ENCODE assay signal across 17 mouse cellular contexts in genomic region chr11:118488907-118489270, GRCm38 (mm10). TPM values are rescaled to one million over a fixed set of nuclear protein-coding genes. Genes with fewer than 3 reads are reported as not detected.
A peak's percentile ranks its signal among the peaks of the same experiment; 100 is the strongest.
DNase-seq lines count a peak whose midpoint lies in the region; ATAC-seq and TF ChIP-seq lines count a peak whose summit lies in the region.
"Had no signal": no experiment of that assay in that cellular context is flagged by ENCODE, and none has a peak within 500 bp of the region (broad histone marks: within the 10 kb centered on the region; RNA-seq: fewer than 3 reads in every experiment).

No protein-coding gene starts in this region.

- H3K4me3 ChIP-seq in forebrain, postnatal 0 days (ENCODE audit: low read depth, low read length), result no peak overlapping the region
- H3K4me3 ChIP-seq in forebrain, embryonic 12.5 days (replicated peaks), result no peak overlapping the region
- H3K4me3 ChIP-seq in midbrain, embryonic 14.5 days (replicated peaks; ENCODE audit: low read depth, low read length), result no peak overlapping the region
- no peak overlapping the region for H3K4me3 ChIP-seq in midbrain, embryonic 10.5 days
- no peak overlapping the region for H3K4me3 ChIP-seq in limb, embryonic 12.5 days (replicated peaks)
- H3K4me3 ChIP-seq: embryonic facial prominence, embryonic 15.5 days; heart, embryonic 13.5 days had no signal

- H3K4me2 ChIP-seq in forebrain, postnatal 0 days (ENCODE audit: low read depth), result no peak overlapping the region
- no peak overlapping the region for H3K4me2 ChIP-seq in forebrain, embryonic 12.5 days
- H3K4me2 ChIP-seq in midbrain, embryonic 14.5 days (ENCODE audit: low read length), result no peak overlapping the region
- 0 out of 2 replicates have a peak overlapping the region, but pooled peaks have one; percentile 8 for H3K4me2 ChIP-seq in limb, embryonic 12.5 days
- H3K4me2 ChIP-seq: embryonic facial prominence, embryonic 15.5 days; heart, embryonic 13.5 days had no signal

- no peak overlapping the region for H3K27ac ChIP-seq in forebrain, postnatal 0 days (ENCODE audit: low read depth, low read length)
- no peak overlapping the region for H3K27ac ChIP-seq in forebrain, embryonic 12.5 days
- peak overlapping the region; percentile 64 for H3K27ac ChIP-seq in midbrain, embryonic 14.5 days (replicated peaks; ENCODE audit: low read depth, low read length)
- no peak overlapping the region for H3K27ac ChIP-seq in midbrain, embryonic 10.5 days (replicated peaks)
- peak overlapping the region; percentile 41; the same call in 1 of the 2 replicates for H3K27ac ChIP-seq in limb, embryonic 12.5 days
- H3K27ac ChIP-seq: embryonic facial prominence, embryonic 15.5 days; heart, embryonic 13.5 days; stomach, postnatal 0 days had no signal

- no peaks in the 10 kb centered on the region for H3K4me1 ChIP-seq in forebrain, postnatal 0 days (ENCODE audit: insufficient read depth)
- peaks cover 15% of the 10 kb centered on the region for H3K4me1 ChIP-seq in forebrain, embryonic 12.5 days
- peaks cover 25% of the 10 kb centered on the region for H3K4me1 ChIP-seq in midbrain, embryonic 14.5 days (ENCODE audit: control insufficient read depth, insufficient read depth, low read length)
- H3K4me1 ChIP-seq in midbrain, embryonic 10.5 days, result peaks cover 27% of the 10 kb centered on the region
- peaks cover 29% of the 10 kb centered on the region for H3K4me1 ChIP-seq in limb, embryonic 12.5 days (replicated peaks)

- peaks cover 7% of the 10 kb centered on the region; the same call in 1 of the 2 replicates for H3K36me3 ChIP-seq in forebrain, postnatal 0 days (ENCODE audit: insufficient read depth)
- H3K36me3 ChIP-seq in forebrain, embryonic 12.5 days (replicated peaks), result peaks cover 12% of the 10 kb centered on the region
- peaks cover 10% of the 10 kb centered on the region; the same call in 1 of the 2 replicates for H3K36me3 ChIP-seq in midbrain, embryonic 14.5 days (ENCODE audit: control insufficient read depth, insufficient read depth, low read length)
- H3K36me3 ChIP-seq in midbrain, embryonic 10.5 days, result peaks cover 35% of the 10 kb centered on the region
- peaks cover 36% of the 10 kb centered on the region for H3K36me3 ChIP-seq in limb, embryonic 12.5 days

- ATAC-seq in forebrain, postnatal 0 days, result peak; percentile 25; the same call in 1 of the 2 replicates
- no peak for ATAC-seq in forebrain, embryonic 12.5 days (ENCODE audit: low FRiP score)
- no peak for ATAC-seq in midbrain, embryonic 14.5 days (ENCODE audit: low FRiP score, low TSS enrichment)
- no peak for ATAC-seq in limb, embryonic 12.5 days (ENCODE audit: insufficient number of reproducible peaks, insufficient read depth, low FRiP score, low TSS enrichment, low read depth)
- ATAC-seq: intestine, postnatal 0 days; liver, postnatal 0 days had no signal

- WGBS in forebrain, postnatal 0 days, result 64% methylated on average over 12 of the region's 12 CpGs
- 77% methylated on average over 12 of the region's 12 CpGs for WGBS in forebrain, embryonic 12.5 days
- 51% methylated on average over 12 of the region's 12 CpGs for WGBS in midbrain, embryonic 14.5 days
- 88% methylated on average over 12 of the region's 12 CpGs for WGBS in midbrain, embryonic 10.5 days
- WGBS in limb, embryonic 12.5 days, result 46% methylated on average over 12 of the region's 12 CpGs

- no peak for DNase-seq in forebrain, postnatal 0 days
- peak; percentile 59 for DNase-seq in midbrain, embryonic 14.5 days
- no peak for DNase-seq in midbrain, embryonic 10.5 days (ENCODE audit: low spot score)
- no peak for DNase-seq in lung, postnatal 25 days (ENCODE audit: low spot score)
- DNase-seq in embryo, embryonic 10 days (ENCODE audit: low spot score), result no peak
- DNase-seq: adrenal gland, postnatal 14 days; heart, postnatal 4 days; liver; liver, postnatal 0 days; lung, postnatal 14 days; thymus, postnatal 25 days had no signal

- TF ChIP-seq CTCF in forebrain, postnatal 0 days (IDR thresholded peaks at IDR 0.05; ENCODE audit: low read depth), result no peak

- H3K9ac ChIP-seq in forebrain, postnatal 0 days, result no peak overlapping the region
- no peak overlapping the region for H3K9ac ChIP-seq in forebrain, embryonic 12.5 days
- no peak overlapping the region for H3K9ac ChIP-seq in midbrain, embryonic 14.5 days (replicated peaks; ENCODE audit: low read length)
- no peak overlapping the region for H3K9ac ChIP-seq in limb, embryonic 12.5 days (replicated peaks)
- H3K9ac ChIP-seq: embryonic facial prominence, embryonic 15.5 days; heart, embryonic 13.5 days; liver, postnatal 0 days had no signal

- H3K27me3 ChIP-seq in forebrain, postnatal 0 days (ENCODE audit: insufficient read depth, low read length), result no peaks in the 10 kb centered on the region
- 0 out of 2 replicates have a peak, but pooled peaks cover 8% of the 10 kb centered on the region for H3K27me3 ChIP-seq in forebrain, embryonic 12.5 days
- no peaks in the 10 kb centered on the region for H3K27me3 ChIP-seq in midbrain, embryonic 14.5 days (ENCODE audit: control insufficient read depth, insufficient read depth, low read length)
- H3K27me3 ChIP-seq in midbrain, embryonic 10.5 days (ENCODE audit: low read depth, poor library complexity, severe bottlenecking), result peaks cover 21% of the 10 kb centered on the region
- peaks cover 20% of the 10 kb centered on the region for H3K27me3 ChIP-seq in limb, embryonic 12.5 days

- H3K9me3 ChIP-seq in forebrain, postnatal 0 days (ENCODE audit: low read length), result no peaks in the 10 kb centered on the region
- H3K9me3 ChIP-seq in forebrain, embryonic 12.5 days, result no peaks in the 10 kb centered on the region
- no peaks in the 10 kb centered on the region for H3K9me3 ChIP-seq in midbrain, embryonic 14.5 days (ENCODE audit: control insufficient read depth, low read length)
- H3K9me3 ChIP-seq in midbrain, embryonic 10.5 days (replicated peaks), result no peaks in the 10 kb centered on the region
- no peaks in the 10 kb centered on the region for H3K9me3 ChIP-seq in limb, embryonic 12.5 days
- H3K9me3 ChIP-seq: embryonic facial prominence, embryonic 15.5 days; heart, embryonic 13.5 days had no signal

RNA-seq across cellular contexts. Expression of gene Engase, which starts 12.3 kb away (rescaled TPM):
- total RNA-seq in forebrain, postnatal 0 days (2014; rRNA removed), result 8.1 and 8.5 TPM in 2 replicates
- polyA plus RNA-seq in forebrain, postnatal 0 days (2015; fragmentation: Nextera tagmentation; extraction: Ambion mirVana), result 4.2 and 5.7 TPM in 2 replicates
- 6.2 and 9.0 TPM in 2 replicates for polyA plus RNA-seq in forebrain, embryonic 12.5 days (2016; fragmentation: Nextera tagmentation; extraction: Ambion mirVana)
- polyA plus RNA-seq in midbrain, embryonic 14.5 days (2014; fragmentation: Nextera tagmentation; extraction: Ambion mirVana), result 2.6 and 4.2 TPM in 2 replicates
- polyA plus RNA-seq in midbrain, embryonic 10.5 days (2016; fragmentation: Nextera tagmentation; extraction: Ambion mirVana), result 7.3 and 8.6 TPM in 2 replicates
- 8.8 and 9.4 TPM in 2 replicates for polyA plus RNA-seq in limb, embryonic 12.5 days (2016; fragmentation: Nextera tagmentation; extraction: Ambion mirVana)

Comparison
In these comparisons a context has a peak if more than half of its experiments do, and no peak if none do; other contexts are left out.
1. H3K27ac ChIP-seq: peak in midbrain, embryonic 14.5 days (single experiment) and limb, embryonic 12.5 days (single experiment); none in forebrain, postnatal 0 days (single experiment), forebrain, embryonic 12.5 days (single experiment) and midbrain, embryonic 10.5 days (single experiment).